Mouse (Mus musculus): Measurements from ENCODE around the gene Crybg2. TPM values are rescaled to one million over a fixed set of nuclear protein-coding genes. Genes with fewer than 3 reads are reported as not detected.

Crybg2 gene
- total and polyA plus RNA-seq, 3 experiments, result 0.65 to 2.3 TPM; not detected in 1

DNA sequence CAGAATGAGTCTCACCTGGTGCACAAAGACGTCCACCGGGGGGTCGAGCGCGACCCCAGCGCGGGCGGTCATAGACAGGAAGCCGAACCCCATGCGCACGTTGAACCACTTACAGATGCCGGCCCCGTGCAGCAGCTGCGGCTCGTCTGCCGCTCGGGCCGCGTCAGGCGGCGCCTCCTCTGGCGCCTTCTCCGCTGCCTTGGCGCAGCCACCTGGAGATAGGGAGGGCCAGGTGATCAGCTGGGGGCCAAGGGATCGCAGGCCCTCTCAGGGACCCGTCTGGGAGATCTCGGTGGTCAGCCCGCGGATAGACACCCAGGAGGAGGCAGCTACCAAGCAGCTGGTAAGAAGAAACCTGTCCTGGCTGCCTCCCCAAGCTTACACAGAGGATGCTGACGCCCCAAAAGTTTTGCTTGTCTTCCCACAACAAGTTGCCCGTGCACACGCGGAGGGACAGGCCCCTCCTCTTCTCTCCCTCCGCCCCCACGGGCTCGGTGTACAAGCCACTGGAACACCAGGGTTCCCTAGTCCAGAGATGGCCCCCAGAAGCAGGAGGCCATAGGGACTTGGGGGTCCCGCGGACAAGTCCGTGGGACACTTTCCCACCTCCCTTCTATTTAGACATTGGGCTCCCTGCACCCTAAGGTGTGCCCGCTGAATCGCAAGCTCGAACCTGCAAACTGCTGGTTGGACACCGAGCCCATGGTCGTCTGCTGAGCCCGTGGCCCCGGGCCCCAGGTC, 42.4 kb upstream of the Crybg2 start:
- no peak overlapping the region for H3K9ac ChIP-seq (ENCODE audit: control insufficient read depth, low read depth, low read length, poor library complexity, severe bottlenecking)
- no peaks in the 10 kb centered on the region for H3K4me1 ChIP-seq (ENCODE audit: control insufficient read depth in 1 of 2, insufficient read depth in 2 of 2, low read length in 2 of 2)
- H3K27me3 ChIP-seq (ENCODE audit: control insufficient read depth in 1 of 2, insufficient read depth in 2 of 2, low read length in 2 of 2), result no peaks in the 10 kb centered on the region
- H3K36me3 ChIP-seq (ENCODE audit: control insufficient read depth in 1 of 2, insufficient read depth in 2 of 2, low read length in 2 of 2), result no peaks in the 10 kb centered on the region
- H3K4me3 ChIP-seq (ENCODE audit: control insufficient read depth in 1 of 2, insufficient read depth in 1 of 2, low read depth in 2 of 2, low read length in 2 of 2), result no peak overlapping the region
- H3K27ac ChIP-seq (ENCODE audit: control insufficient read depth, low read depth, low read length), result no peak overlapping the region
- DNase-seq (ENCODE audit: low read depth, low spot score), result no peak
- no peaks in the 10 kb centered on the region for H3K9me3 ChIP-seq (replicated peaks; ENCODE audit: insufficient read depth, low read length)
- no peak for TF ChIP-seq RAD21 (IDR thresholded peaks at IDR 0.05; ENCODE audit: low read depth, low read length)
- no peak for TF ChIP-seq POLR2A (IDR thresholded peaks at IDR 0.05; ENCODE audit: control insufficient read depth in 1 of 2, insufficient read depth in 1 of 2, low read depth in 1 of 2, low read length in 2 of 2, poor library complexity in 1 of 2)
- TF ChIP-seq HCFC1 (IDR thresholded peaks at IDR 0.05; ENCODE audit: low read depth, low read length), result no peak
- TF ChIP-seq NRF1 (IDR thresholded peaks at IDR 0.05; ENCODE audit: insufficient read depth, low read depth, low read length, poor library complexity, severe bottlenecking), result no peak
- no peaks in the 10 kb centered on the region for H3K79me2 ChIP-seq (ENCODE audit: control insufficient read depth, insufficient read depth, low read length, poor library complexity)

DNA sequence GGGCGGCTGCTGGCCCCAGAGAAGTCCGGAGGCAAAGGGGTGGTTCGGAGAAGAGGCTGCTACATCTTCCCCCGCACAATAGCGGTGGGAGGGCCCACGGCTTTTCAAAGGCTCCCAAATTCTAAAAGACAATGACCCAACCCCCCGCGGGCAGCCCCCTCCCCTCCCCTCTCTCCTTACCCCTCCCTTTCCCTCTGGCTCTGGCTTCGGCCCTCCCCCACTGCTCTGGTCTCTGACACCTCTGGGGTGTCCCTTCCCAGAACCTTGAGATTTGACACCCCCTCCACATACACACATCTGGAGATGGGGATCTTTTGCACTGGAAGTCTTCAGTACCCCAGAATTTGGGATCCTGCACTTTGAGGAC, 41.9 kb upstream of the Crybg2 start, which contains the start of gene Lin28a:
Gene Lin28a, minus strand, starts transcription at position 63 of the 367 bp plus-strand sequence.
- Histone ChIP-seq H3K36me3 (ENCODE audit: control insufficient read depth in 1 of 2, insufficient read depth in 2 of 2, low read length in 2 of 2) (no peaks in the 10 kb centered on the region), H3K9ac (ENCODE audit: control insufficient read depth, low read depth, low read length, poor library complexity, severe bottlenecking) (no peak within 1 kb of the TSS), H3K9me3 (replicated peaks; ENCODE audit: insufficient read depth, low read length) (no peaks in the 10 kb centered on the region), H3K4me3 (ENCODE audit: control insufficient read depth in 1 of 2, insufficient read depth in 1 of 2, low read depth in 2 of 2, low read length in 2 of 2) (no peak within 1 kb of the TSS), H3K79me2 (ENCODE audit: control insufficient read depth, insufficient read depth, low read length, poor library complexity) (no peaks in the 10 kb centered on the region), H3K4me1 (ENCODE audit: control insufficient read depth in 1 of 2, insufficient read depth in 2 of 2, low read length in 2 of 2) (no peaks in the 10 kb centered on the region), H3K27me3 (ENCODE audit: control insufficient read depth in 1 of 2, insufficient read depth in 2 of 2, low read length in 2 of 2) (no peaks in the 10 kb centered on the region), H3K27ac (ENCODE audit: control insufficient read depth, low read depth, low read length) (no peak within 1 kb of the TSS)
- TF ChIP-seq NRF1 (IDR thresholded peaks at IDR 0.05; ENCODE audit: insufficient read depth, low read depth, low read length, poor library complexity, severe bottlenecking) (no peak), POLR2A (IDR thresholded peaks at IDR 0.05; ENCODE audit: control insufficient read depth in 1 of 2, insufficient read depth in 1 of 2, low read depth in 1 of 2, low read length in 2 of 2, poor library complexity in 1 of 2) (no peak), MAFK (IDR thresholded peaks at IDR 0.05; ENCODE audit: borderline replicate concordance, low read depth, low read length) (no peak), POLR2AphosphoS2 (IDR thresholded peaks at IDR 0.05; ENCODE audit: low read length) (no peak), ZMIZ1 (IDR thresholded peaks at IDR 0.05; ENCODE audit: low read depth, low read length) (no peak), TBP (IDR thresholded peaks at IDR 0.05; ENCODE audit: low read depth, low read length) (no peak), USF2 (IDR thresholded peaks at IDR 0.05; ENCODE audit: borderline replicate concordance in 1 of 2, insufficient read depth in 1 of 2, low read depth in 1 of 2, low read length in 2 of 2) (no peak), MEF2A (IDR thresholded peaks at IDR 0.05; ENCODE audit: extremely low read depth, insufficient replicate concordance, low read depth, low read length, poor library complexity, severe bottlenecking) (no peak), SIN3A (IDR thresholded peaks at IDR 0.05; ENCODE audit: low read length) (no peak), CHD2 (IDR thresholded peaks at IDR 0.05; ENCODE audit: low read length) (no peak), NELFE (IDR thresholded peaks at IDR 0.05; ENCODE audit: low read depth, low read length) (no peak), TAL1 (IDR thresholded peaks at IDR 0.05; ENCODE audit: low read length) (no peak), POLR2AphosphoS5 (IDR thresholded peaks at IDR 0.05; ENCODE audit: borderline replicate concordance, low read depth, low read length) (no peak), SMC3 (IDR thresholded peaks at IDR 0.05; ENCODE audit: low read depth, low read length) (no peak), UBTF (IDR thresholded peaks at IDR 0.05; ENCODE audit: borderline replicate concordance, insufficient read depth, low read depth, low read length) (no peak), RCOR1 (IDR thresholded peaks at IDR 0.05; ENCODE audit: low read depth, low read length) (no peak), ZC3H11A (IDR thresholded peaks at IDR 0.05; ENCODE audit: low read depth, low read length) (no peak)
- DNase-seq (ENCODE audit: low read depth, low spot score), result no peak

All from MEL (cell line).